Mouse (Mus musculus) fat pad, adult 2 months (tissue): Measurements from ENCODE around the gene Tbc1d22b.

Source experiments
- DNase-seq: peaks from one replicate; pipeline ENCODE4 v3.0.0-alpha.2; 2011; ENCODE audit warnings: low read depth, low spot score; ENCODE audit errors: extremely low read depth

The Tbc1d22b gene

DNA sequence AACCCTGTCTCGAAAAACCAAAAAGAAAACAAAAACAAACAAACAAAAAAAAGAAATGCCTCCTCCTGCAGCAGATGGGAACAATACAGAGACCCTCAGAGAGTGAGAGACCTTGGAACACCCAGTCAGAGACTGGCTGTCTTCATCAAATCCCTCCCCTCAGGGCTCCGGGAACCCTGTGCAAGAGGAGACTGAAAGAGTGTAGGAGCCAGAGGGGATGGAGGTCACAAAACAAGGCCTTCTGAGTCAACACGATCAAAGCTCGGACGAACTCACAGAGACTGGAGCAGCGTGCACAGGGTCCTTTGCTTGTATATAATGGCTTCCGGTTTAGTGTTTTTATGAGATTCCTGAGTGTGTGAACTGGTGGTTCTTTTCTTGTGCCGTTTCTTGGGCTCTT, 9.2 kb upstream of the Tbc1d22b start:
- no peak for DNase-seq

DNA sequence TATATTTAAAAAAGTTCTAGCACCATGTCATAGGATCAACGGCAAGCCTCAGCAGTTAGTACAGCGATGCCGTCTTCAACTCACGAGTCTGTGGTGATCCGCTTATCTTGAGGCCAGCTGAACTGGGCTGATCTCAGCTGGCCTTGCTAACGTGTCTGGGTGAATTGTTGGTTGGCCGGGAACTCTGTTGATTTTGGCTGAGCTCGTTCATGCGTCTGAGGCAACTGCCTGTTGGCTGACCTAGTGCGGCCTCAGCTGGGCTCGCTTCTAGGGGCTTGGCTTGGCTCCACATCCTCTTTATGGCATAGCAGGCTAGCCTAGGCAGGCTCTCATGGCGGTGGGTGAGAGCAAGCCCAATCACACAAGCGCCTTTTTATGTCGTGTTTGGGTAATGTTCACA, 8.2 kb upstream of the Tbc1d22b start:
- peak; percentile 84 for DNase-seq

DNA sequence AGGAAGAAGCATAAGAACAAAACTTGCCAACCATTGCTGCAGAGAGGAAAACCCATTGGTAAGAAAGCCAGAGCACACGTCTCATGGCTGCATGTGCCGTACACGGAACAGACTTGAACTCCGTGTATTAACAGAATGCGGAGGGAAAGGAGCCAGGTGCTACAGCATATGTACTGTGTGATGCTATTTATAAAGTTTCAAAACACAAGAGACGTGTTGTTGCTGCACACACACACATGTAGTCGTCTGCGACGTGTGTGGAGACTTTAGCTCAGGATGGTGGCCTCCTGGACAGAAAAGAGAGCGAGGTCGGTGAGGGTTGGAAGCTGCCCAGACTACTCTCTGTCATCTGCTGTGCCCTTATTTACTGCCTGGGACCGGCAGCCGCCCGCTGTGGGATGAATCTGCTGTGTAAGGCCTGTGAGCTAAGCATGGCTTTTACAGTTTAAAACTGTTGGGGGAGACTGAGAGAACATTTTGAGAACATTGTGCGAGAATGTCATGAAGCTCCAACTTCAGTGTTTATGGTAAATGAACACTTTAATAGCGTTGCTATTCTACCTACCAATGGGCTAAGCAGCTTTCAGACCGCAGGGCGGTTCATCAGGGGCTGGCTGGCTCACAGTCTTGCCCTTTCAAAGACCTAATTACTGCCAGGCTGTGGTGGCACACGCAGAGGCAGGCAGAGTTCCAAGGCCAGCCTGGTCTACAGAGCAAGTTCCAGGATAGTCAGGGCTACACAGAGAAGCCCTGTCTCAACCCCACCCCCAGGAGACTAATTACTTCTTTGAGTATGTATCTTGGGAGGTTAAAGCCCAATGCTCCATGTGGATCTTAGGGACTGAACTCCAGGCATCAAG, 6.5 kb upstream of the Tbc1d22b start:
- DNase-seq: no peak

DNA sequence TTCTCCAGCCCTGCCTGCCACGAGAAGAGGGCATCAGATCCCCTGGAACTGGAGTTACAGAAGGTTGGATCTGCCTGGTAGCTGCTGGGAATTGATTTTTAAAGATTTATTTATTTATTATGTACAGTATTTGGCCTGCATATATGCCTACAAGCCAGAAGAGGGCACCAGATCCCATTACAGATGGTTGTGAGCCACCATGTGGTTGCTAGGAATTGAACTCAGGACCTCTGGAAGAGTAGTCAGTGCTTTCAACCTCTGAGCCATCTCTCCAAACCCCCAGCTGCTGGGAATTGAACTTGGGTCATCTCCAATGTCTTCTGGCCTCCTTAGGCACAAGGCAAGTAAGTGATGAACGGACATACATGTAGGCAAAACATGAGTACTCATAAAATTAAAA, 5.5 kb upstream of the Tbc1d22b start:
- no peak for DNase-seq

DNA sequence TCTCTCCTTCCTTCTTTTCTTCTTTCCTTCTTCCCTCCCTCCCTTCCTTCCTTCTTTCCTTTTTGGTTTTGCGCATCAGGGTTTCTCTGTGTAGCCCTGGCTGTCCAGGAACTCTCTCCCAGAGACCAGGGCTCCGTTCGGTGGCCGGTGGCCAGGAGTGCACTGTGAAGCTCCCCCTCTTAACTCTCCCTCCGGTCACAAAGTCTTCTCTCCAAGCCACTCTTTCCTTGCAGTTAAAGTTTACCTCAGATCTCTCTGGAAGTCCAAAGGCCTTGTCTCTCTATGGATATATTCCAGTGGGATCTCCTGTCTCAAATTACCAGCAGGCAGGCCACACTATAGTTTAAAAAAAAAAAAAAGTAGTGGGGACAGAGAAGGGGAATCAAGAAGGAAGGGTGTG, 4.3 kb upstream of the Tbc1d22b start:
- DNase-seq: no peak

DNA sequence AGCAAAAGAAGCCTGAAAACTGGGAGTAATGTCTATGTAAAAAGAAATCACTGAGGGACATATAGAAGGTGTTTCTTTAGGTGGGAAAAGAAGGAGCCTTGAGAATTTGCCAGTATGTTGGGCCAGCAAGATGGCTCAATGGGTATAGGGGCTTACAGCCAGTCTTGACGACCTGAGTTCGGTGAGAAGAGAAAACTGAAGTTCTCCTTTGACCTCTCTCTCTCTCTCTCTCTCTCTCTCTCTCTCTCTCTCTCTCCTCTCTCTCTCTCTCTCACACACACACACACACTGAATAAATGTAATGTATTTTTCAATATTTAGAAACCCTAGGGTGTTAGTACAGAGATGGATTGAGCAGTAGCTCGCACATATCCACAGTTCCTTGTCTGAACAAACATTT, 1.1 kb upstream of the Tbc1d22b start:
- DNase-seq: no peak

DNA sequence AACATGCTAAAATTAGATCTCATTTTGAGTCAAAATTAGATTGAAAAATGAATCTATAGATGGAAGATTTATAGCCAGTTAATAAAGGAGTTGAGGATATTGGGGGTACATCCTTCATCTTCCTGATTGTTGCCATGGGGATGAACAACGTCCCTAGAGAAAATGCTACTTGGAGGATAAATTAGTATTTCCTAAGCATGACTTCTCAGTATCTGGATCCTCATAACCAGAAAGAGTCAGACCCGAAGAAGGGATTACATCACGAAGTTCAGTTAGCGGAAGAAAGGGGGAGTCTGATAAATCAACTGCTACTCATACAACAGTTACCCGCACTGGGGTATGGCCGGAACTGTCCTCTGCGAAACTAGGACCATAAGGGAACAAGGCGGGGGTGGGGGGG, 591 bp upstream of the Tbc1d22b start:
- no peak for DNase-seq

DNA sequence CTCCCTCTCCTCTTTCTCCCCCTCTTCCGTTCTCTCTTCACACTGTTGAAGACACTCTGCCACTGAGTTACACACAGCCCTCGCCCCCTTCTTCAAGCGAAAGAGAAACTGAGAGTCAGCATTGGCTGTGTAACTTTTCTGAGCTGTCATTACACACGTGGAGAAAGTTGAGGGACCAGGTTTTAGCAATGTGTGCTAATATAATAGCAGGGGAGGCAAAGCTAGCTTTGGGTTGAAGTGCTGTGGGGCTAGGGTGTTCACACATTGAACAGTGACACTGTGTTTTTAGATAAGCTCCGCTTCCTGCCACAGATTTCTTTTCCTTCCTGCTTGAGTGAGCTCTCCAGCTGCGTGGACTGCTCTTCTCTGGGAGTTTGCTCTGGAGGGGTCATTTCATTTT, 1.4 kb downstream of the Tbc1d22b start:
- DNase-seq: no peak

DNA sequence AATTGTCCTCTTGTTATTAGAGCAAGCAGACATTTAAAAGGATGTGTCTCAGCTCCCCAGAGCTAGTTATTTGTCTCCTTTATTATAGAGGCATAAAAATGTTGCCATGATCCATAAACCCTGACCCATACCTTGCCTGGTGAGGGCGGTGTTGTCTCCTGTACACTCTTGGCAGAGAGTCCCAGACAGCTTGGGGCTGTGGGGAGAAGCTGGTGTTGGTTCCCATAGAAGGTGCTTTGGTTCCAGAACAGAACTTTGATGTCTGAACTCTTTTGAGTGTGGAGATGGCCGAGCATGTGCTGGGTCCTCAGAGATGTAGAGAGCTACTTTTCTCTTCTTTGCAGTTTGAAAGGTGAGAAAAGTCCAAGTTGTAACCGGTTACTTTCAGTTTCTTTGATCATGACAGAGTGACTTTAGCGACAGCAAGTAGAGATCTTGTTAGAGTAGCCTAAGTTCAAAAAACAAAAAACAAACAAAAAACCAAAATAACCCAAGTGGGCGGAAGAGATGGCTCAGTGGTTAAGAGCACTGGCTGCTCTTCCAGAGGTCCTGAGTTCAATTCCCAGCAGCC, 2.7 kb downstream of the Tbc1d22b start, which contains the start of gene Tmem217:
Gene Tmem217 (minus strand): TSS at position 224 of the 571 bp plus-strand sequence.
- no peak for DNase-seq

DNA sequence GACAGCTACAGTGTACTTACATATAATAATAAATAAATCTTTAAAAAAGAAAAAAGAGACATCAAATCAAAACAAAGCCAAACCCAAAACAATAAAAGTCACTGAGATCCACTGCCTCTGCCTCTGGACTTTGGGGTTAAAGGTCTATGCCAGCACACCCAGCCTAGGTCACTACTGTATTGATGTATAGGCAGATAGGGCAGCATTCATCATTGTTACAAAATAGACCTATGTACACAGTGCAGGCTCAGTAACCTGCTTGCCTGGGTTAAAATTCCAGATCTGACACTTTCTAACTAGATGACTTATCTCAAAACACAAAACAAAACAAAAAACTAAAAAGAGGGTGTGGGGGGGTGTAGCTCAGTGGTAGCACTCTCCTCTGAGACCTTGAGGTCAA, 4.6 kb downstream of the Tbc1d22b start:
- no peak for DNase-seq

DNA sequence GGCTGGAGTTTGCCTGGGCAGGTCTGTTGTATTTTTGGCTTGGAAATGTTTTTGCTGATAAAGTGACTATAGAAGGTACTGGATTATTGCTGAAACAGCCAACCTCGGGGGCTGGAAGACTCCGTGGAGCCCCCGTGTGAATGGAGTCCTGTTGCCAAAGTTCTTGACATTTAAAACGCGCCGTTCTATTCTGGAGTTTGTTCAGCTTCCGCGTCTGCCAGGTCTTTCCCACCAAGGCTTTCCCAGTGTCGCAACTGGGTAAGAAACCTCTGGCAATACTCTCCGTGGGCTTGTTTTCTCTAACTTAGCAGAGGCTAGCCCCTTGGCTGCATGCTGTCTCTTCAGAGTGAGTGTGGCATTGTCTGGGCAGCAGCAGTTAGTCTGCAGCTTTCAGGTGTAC, 6.9 kb downstream of the Tbc1d22b start:
- no peak for DNase-seq

DNA sequence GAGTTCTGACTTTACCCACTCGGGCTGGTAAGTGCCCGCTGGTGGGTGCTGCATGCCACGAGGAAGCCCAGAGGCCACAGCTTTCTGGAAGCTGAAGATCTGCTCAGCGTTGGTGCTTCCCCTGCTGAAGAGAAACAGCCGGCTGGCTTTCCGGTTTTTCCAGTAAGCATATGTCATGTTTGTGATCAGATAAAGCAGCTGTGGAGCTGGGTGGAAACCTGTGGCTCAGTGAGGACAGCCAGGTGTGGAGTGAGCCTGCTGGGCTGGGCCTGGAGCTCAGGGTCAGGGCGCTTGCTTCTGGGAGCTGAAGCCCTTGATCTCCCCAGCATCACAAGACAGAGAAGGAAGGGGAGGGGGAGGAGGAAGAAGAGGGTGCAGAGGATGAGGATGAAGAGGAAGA, 7.3 kb downstream of the Tbc1d22b start:
- DNase-seq: no peak

DNA sequence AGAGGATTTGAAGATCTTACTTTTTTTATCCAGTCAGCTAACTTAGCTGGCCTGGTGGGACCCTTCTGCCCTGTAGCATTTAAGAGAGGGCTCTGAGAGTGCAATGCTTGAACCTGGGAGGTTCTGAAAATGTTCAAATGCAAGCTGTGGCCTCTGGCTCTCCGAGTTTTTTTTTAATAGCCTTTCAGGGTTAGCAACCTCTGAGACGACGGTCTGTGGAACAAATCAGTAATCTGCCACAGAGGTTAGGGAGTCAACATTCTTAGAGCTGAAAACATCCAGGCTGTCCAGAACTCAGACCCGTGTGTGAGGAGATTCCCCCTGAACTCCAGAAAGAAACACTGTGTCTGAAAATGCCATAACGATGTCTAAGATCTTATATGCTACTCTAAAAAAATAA, 8.9 kb downstream of the Tbc1d22b start:
- DNase-seq: no peak

DNA sequence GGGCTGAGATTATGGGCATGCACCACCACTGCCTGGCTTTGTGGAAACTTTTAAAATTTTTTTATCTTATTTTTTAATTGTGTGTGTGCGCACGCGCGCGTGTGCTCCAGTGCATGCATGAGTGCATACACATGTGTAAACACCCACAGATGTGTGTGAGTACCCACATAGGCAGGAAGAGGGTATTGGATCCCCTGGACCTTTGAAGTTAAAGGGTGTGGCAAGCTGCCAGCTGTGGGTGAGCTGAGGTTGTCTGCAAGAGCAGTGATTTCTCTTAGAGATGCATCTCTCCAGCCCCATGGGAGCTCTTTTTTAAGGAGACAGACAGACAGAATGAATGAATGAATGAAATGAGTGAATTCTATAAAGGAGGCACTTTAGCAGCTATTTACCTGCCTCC, 15.9 kb downstream of the Tbc1d22b start:
- DNase-seq: no peak

DNA sequence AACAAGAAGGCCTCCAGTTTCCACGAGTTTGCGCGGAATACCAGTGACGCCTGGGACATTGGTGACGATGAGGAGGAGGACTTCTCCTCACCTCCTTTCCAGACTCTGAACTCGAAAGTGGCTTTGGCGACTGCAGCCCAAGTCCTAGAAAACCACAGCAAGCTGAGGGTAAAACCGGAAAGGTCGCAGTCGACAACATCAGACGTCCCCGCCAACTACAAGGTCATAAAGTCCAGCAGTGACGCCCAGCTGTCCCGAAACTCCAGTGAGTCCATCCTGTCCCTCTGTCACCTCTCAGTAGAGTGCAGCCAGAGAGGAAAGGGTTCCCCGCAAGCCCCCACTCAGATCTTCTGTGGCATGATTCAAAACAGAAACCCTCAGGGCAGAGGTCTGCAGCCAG, 18.9 kb downstream of the Tbc1d22b start:
- DNase-seq: no peak

DNA sequence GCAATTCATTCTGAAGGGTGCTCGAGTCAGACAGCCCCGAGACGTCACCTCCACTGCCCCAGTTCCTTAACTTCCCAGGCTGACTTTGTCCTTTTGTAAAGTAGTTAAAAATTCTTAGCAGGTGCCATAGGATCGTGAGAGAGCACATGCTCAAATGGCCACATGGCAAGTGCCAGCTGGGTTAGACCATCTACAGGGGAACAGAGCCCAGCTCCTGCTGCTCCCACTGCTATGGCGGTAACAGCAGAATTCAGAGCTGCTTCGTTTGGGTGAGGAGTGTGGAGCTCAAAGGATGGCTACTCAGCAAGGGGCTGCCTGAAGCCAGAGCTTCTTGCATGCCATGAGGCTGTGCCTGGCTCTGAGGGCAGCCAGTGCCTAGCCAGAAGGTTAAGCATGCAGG, 20.2 kb downstream of the Tbc1d22b start:
- no peak for DNase-seq

DNA sequence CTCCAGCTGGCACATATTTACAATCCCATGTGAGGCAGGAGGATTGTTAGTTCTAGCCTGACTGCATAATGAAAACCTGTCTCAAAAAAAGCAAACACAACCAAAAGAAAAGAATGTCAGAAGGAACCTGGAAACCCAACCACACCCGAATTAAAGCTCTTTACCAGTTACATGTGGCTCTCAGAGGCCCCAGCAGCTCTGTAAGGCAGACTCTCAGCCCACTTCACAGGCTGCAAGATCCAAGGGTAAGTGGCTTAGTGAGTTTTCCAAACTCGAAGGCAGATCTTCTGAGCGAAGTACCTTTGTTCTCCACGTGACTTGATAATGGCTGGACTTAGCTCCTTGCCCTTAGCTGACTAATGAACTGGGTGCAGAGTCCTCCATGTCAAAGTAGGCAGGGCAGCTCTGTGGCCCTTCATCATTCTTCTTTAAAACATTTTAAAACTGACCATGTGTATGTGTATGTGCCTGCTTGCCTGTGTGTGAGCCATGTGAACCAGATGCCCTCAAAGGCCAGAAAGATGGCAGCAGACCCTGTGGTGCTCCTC, 30.1 kb downstream of the Tbc1d22b start:
- DNase-seq: no peak

DNA sequence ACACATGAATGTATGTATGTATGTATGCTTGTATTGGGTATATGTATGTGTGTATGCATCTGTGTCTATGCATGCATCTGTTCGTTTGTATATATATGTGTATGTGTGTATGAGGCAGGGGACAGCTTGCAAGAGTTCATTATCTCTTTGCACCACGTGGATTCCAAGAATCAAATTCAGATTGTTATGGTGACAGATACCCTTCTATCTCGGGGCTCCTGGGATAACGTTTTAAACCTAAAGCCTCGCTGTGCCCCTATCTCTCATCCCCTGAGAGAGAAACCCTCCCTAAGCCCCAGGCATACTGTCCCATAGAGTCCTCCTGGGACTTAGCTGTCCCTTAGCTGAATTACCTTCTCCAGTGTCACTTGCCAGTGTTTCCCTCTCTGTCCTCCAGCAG, 34.0 kb downstream of the Tbc1d22b start:
- no peak for DNase-seq

DNA sequence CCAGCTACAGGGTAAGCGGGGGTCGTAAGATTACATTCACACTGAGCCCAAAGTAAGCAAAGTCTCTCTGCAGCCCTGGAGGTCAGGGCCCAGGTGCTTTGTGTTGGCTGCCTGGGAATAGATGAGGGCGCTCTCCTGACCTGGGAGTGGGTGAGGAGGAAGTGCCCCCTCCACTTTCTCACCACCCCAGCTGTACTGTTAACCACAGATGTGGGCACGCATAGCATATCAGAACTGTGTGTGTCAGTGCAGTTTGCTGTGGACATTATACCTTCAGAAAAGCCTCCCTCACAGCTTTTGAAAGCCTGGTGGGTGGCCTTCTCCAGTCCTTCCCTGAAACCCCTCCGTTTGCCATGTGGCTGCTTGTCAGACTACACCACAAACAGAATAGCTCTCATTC, 34.7 kb downstream of the Tbc1d22b start:
- DNase-seq: no peak

DNA sequence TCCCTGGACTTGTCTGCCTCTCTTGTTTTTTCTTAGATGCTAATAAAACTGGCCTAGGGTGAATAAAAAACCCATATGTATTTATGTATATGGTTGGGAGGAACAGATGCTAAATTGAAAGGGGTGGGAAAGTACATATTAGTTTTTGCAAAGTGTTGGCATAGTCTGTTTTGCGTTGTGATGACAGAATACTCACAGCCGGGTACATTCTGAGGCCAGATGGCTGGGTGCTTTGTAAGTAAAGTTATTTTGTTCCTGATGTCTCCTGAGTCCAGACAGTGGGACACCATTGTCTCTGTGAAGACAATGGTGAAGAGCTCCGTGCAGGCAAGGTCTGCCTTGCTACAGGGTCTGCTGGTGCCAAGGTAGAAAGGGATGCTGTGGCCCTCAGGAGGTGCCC, 35.2 kb downstream of the Tbc1d22b start:
- no peak for DNase-seq

DNA sequence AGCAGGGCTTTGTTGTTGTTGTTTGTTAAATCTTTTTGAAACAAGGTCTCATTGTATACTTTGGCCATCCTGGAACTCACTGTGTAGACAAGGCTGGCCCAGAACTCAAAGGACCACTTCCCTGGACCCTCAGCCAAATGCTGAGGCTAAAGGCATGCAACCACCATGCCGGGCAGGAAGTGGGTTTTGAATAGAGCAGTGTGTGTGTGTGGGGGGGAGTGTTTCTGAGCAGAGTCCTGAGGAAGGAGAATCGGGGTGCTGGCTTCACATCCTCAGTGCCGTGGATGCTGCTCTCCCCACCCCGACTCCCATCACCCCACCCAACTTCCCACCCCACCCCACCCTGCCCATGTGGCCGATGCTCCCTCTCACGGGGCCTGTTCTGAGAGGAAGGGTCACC, 35.9 kb downstream of the Tbc1d22b start:
- no peak for DNase-seq

DNA sequence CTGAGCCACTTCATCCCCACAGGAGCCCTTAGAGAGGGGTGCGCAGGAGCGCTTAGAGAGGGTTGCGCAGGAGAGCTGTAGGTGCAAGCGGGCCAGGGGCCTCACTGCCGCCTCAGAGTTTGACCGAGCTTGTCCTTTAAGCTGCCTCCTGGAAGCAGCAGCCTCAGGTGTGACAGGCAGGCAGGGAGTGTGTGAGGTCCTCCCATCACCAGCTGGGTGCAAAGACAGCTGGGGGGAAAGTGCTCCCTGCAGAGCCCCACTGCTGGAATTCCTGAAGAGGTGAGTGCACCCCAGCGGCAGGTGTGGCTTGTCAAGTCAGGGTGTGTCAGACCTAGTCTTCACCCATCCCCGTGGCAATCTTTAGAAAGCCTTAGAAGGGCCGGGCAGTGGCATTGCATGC, 37.3 kb downstream of the Tbc1d22b start:
- DNase-seq: no peak
